Mouse (Mus musculus): Measurements from ENCODE around the gene Ciart.
A peak's percentile ranks its signal among the peaks of the same experiment; 100 is the strongest.
"Not testable (repeated sequence)": the region's sequence is repeated elsewhere in the genome, so short reads cannot be mapped to it uniquely, and the experiment has no call there.

Ciart gene

DNA sequence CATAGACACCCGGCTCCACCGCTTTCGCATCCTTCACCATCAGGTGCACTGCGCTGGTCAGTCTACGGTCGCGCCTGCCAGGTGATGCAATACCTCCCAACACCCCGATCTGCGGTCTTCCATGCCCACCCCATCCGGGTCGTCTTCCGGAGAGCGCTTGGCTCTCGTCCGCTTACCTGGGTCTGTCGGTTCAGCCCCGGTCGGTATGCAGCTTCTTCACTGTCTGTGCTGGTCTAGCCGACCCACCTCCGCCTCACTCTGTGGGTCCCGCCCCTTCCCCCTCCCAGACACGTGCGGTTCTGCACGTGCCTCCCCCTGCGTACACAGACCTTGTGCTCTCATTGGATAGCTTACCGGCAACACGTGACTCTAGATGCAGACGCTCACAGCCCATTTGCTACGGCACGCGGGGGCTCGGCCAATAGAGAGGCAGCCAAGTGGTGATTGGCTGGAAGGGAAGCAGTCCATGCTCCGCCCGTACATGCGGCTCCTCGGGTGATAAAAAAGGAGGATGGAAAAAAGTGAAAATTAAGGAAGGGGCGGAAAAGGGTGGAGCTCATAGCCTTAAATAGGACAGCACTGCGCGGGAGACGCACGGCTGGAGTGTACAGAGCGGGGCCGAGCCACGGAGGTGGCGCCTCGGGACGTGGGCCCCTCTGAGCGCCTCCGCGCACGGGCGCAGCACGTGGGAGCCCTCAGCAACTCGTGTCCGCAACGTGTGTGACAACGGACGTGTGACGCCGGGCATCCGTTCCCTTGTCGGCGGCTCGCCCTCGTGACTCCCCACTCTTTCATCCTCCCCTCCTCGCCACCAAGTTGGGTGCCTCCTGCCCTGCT lies at the start of gene Ciart:
Gene Ciart (minus strand): TSS at position 273 of the 837 bp plus-strand sequence.
- DNase-seq (ENCODE audit: low read depth) = peak; percentile 100

DNA sequence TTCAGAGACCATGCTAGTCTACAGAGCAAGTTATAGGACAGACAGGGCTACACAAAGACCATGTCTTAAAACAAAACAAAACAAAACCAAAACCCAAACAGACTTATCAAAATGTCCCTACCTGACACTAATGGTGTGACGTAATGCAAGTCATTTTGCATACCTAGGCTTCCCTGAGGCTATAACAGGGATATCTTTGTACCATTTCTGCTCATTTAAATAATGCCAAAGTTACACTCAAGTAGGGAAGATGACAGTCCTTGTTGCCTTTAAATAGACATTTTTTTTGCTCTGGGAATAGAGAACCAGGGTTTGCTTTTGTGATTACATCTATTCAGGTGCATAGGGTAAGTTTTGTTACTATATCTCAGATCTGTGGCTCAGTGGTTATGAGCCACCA lies 49.4 kb upstream of the Ciart start:
- DNase-seq (ENCODE audit: low read depth) = no peak

DNA sequence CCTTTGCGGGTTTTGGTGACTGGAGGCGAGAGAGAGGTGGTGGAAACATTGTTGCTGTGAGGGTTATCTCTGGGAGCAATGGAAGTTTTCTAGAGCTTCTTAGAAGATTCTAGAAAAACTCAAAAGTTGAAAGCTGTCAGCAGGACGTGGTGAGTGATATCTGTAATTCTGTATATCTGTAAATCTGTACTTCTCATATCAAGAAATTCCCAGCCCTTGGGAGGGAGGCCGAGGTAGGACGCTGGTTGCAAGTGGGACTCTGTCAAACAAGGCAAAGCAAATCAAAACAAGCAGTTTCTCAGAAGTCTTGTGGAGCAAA lies 48.4 kb upstream of the Ciart start:
- DNase-seq (ENCODE audit: low read depth) = no peak

DNA sequence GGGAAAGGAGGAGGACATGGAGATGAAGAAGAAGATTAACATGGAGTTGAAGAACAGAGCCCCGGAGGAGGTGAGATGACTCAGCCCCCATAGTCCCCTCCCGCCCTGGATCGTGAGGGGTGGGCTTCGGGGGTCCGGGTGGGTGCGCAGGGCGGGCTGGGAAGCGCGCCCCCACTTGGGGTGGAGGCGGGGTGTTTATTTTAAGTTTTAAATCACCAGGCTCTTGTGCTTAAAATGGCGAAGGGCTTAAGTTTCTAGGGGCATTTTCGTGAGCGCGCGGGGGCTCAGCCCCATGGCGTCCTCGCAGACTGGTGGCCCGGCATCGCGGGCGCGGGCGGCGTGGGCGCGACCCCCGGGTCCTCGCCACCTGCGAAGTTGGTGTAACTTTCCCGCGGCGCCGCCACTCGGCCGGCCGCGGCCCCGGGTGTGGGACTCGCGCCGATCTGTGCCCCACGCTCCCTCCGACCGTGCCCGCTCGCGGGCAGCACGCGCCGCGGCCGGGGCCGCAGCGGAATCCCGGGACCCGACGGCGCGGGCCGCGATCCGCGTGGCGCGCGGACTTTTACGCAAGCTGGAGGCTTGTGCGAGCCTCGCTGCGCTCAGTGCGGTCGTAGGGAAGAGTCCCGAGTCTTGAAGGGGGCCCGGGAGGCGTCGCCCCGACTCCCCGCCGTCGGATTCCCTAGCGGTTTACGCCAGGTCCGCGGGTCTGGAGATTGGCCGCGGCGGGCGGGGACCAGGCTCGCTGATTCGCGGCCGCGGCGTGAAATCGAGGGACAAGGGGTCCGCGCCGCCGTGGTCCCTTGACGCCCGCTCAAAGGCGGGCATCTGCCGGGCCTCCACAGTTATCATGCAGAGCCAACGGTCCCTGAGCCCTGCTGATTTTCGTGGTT lies 47.8 kb upstream of the Ciart start:
- no peak for DNase-seq (ENCODE audit: low read depth)

DNA sequence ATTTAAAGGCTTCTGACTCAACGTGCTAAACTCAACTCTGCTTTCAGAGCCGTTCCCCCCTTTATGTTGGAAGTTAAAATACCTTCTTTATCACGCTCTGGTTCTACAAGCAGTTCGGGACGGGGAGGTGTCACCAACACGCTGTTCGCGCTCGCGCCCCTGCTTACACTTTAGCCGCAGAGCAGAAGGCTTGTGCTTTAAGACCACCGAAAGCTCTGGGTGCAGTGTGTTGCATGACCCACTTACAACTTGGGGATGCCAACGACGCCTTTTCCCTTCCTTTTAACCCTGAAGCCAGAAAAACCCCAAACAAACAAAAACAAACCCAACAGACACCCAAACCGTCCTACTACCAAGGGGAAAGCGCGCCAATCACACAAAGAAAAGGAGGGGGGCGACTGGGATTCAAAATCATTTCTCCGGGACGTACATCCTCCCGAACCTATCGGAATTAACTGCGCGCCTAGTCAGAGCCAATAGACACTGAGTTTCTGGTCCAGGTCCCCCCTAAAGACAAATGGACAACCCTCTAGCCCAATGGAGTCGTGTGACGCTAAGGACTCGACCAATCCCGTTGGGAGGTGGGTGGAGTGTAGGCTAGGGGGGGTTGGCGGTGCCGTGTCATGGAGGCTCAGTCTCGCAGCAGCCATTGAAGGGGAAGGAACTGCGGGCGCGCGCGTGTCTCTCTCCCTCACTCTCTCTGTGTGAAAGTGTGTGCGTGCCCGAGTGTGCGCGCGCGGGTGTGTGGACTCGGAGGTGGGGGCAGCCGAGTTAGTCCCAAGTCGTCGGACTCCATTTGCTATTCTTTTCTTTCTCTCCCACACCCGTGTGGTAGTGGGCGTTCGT lies 46.8 kb upstream of the Ciart start, which contains the start of gene Anp32e:
Gene Anp32e (plus strand): TSS at position 589 of the 846 bp plus-strand sequence.
- peak; percentile 100 for DNase-seq (ENCODE audit: low read depth)

DNA sequence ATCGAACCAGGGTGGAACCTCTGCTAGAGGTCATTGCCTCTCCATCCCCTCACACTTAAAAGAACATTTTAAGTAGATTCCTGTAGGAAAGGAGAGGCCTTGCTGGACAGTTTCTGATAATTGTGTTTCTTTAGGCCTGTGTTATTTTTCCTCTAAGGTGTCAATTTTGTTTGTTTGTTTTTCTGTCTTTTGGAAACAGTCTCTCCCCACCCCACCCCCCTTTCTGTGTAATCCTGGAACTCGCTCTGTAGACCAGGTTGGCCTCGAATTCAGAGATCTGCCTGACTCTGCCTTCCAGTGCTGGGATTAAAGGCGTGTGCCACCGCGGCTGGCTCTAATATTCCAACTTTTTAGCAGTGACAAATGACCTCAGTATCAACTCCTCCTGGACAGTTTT lies 46.2 kb upstream of the Ciart start:
- no peak for DNase-seq (ENCODE audit: low read depth)

DNA sequence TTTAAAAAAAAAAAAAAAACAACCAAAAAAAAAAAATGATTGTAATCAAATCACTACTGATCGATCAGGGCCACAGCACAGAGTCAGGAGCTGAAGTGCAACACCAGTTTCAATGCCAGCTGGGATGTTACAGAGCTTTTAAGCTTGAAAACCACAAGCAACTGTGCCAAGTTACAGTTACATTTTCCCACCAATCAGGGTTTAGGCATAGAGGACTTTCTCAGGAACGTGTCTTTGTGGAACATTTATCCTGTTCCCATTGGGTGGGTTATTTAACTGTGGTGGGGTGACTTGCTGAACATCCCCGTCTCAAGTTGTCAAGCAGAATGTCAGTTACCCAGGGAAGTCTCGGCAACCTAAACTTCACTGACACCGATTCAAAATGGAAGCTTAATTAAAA lies 43.0 kb upstream of the Ciart start:
- DNase-seq (ENCODE audit: low read depth) = peak; percentile 87

DNA sequence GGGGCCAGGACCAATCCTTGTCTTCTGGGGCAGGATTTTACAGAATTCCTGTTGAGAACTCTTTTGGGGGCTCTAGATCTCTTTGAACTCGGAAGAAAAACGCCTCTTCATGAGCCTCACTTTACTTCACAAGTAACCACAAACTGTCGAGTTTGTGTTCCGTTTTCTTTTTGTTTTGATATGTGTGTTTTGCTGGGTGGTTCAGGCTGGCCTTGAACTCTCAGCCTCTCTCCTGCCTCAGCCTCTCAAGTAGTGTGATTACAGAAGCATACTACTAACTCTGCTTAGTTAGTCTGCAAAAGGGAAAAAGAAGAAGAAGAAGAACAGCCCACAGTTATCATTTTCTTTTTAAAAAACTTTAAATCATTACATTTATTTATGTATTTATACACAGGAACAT lies 42.1 kb upstream of the Ciart start:
- DNase-seq (ENCODE audit: low read depth) = peak; percentile 47

DNA sequence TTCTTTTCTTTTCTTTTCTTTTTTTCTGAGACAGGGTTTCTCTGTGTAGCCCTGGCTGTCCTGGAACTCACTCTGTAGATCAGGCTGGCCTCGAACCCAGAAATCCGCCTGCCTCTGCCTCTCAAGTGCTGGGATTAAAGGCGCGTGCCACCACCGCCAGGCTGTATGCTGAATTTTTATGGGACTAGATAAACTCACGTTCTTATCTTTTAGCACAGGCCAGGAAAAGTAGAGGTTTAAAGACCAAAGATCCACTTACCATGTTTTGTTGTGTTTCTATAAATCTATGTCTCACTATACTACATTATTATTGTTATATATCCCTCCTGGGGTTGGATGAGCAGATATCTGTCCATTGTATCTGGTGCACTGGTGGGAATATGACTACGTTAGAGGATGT lies 41.4 kb upstream of the Ciart start:
- DNase-seq (ENCODE audit: low read depth) = not testable (repeated sequence)

DNA sequence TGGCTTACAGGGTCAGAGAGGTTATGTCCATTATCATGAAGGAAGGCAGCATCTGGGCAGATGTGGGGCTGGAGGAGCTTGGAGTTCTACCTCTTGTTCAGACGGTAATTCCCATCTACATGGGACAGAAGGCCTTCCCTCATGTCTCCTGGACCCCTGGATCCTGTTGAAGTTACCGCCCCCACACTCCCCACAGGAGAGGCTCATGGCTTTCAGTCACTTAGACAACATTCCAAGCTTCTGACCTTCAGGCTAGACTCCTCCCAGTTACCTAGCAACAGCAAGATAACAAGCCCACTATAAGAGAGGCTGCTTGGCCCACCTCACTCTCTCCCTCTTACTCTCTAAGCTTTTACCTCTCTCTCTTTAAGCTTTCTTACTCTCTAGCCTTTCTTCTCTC lies 38.5 kb upstream of the Ciart start:
- not testable (repeated sequence) for DNase-seq (ENCODE audit: low read depth)

DNA sequence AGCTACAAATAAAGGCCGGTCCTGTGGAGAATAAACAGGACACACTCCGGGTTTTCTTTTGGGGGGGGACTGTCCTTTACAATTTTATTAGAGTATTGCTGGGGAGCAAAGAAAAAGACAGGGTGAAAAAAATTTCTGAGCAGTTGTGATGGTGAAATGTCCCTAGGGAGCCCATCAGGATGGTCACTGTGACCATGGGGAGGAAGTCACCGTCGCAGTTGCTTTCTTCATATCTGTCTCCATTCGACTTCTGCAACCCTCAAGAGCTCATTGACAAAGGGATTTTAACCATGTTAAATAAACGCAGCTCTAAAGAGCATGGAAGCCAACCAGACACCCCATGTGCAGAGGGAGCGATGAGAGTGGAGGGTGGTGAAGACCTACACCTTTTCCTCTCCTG lies 34.7 kb upstream of the Ciart start:
- DNase-seq (ENCODE audit: low read depth) = no peak

DNA sequence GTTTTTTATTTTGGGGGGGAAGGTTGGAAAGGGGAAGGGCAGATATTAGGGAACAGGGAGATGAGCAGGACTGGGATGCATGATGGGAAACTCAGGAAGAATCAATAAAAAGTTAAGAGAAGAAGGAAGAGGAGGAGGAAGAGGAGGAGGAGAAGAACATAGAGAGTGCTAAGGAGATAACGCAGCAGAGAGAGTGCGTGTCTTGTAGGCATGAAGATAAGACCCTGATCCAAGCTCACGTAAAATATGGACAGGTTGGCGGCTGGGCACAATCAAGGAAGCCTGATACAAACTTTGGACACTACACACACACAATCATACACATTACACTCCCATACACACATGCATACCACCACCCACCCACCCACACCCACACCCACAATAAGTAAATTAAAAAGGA lies 32.7 kb upstream of the Ciart start:
- no peak for DNase-seq (ENCODE audit: low read depth)

DNA sequence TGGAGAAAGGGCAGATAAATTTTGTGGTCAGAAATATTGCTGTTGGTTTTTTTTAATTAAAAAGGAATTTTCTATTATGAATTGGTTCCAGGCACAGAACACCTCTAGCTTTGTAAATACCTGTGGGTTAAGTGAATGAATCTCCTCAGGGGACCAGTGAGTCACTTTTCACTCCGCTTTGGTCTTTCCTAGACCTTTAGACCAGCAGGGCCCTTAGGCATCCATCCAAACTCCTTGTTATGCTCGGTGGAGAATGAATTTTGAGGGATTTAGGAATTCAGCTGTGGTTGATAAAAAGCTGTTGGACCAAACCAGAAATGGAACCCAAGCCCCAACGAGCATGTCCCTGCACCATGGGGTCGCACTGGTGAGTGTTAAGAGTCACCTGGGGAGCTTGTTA lies 25.6 kb upstream of the Ciart start:
- DNase-seq (ENCODE audit: low read depth) = no peak

DNA sequence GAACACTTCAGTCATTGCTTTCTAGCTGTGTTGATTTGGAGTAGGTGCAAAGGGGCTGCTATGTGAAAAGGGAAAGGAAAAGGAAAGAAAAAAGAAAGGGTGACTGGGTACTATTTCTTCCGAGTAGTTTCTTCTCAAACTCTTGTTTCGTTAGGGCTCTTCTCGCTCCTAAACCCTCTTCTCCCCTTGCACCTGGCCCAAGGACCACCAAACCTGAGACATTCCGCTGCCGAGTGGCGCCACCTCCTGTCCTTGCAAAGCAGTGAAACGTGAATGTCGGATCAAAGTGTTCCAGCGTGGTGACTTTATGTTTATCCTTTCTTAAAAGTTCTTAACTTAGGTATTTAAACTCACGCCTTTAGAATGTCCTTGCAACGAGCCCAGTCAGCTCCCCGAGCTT lies 24.8 kb upstream of the Ciart start:
- peak; percentile 65 for DNase-seq (ENCODE audit: low read depth)

DNA sequence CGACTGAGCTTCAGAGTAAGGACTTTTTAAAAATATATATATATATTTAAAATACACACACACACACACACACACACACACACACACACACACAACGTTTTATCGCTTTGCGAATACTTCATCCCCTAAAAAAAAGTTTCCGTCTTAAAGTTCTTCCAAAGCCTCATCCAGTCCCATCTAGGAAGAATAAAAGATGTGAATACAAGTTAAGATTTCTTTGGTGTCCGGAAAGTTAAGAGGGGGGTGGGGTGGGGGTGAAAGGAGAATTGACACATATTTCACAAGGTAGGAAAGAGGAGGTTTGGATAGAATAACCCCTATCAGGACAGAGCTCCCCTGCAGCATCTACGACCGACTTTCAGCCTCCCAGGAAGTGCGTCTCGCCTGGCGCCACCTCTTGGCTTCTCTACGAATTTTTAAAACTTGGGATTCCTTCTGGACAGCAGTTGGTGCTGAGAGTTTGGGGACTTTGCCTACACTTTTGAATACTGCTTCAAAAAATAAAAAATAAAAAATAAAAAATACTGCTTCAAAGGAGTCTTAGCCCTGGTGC lies 24.0 kb upstream of the Ciart start:
- peak; percentile 55 for DNase-seq (ENCODE audit: low read depth)

DNA sequence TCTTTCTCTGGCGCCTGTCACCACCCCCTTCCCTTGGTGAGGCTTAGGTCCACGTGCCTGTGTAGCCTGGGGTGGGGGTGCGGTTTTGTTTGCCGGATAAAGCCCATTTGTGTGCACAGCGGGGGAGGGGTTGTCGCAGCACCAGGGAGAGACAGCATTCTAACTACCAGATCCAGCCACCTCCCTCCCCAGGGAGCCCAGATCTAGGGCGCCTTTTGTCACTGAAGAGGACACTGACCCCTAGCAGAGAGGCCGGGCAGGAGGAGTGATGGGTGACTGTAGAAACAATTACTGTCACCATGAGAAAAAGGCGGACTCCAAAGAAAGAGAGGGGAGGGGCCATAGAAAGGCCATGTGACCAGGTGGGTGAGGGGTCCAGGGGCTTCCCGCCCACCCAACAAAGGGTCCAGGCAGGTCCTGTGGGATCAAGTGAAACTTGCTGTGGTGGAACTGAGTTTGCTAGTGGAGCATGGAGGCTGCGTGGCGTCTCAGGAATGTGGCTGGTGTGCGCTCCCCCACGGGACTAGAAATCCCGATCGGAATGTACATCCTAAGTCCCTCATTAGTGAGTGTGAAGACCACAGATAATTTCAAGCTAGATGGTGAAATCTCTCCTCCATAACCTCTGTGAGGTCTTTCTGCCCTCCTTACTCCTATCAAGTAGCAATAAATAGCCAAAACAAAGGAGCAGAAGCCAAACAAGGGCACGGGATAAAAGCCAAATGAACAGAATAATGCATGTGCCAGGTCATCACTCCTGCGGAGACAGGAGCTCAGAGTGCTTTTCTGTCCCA lies 23.3 kb upstream of the Ciart start:
- DNase-seq (ENCODE audit: low read depth) = no peak

DNA sequence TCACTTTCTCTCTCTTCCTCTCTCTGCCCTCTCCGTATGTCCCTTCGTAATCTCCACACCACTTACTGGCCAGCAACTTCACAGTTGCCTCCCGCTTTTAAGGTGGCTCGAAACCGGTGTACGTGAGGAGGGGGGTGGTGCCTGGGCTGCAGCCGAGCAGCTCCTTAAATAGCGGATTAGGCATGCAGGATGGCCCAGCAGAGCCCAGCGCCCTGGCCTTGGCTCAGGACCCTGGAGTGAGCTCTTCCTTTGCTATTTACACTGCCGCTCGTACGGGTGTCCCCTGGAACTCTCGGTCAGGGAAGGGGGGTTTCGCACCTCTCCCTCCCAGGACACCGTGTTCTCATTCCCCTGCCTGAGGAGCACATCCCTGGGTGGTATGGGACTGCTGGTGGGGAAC lies 22.5 kb upstream of the Ciart start, which contains the start of gene Car14:
Gene Car14 (minus strand): TSS at position 124 of the 400 bp plus-strand sequence.
- no peak for DNase-seq (ENCODE audit: low read depth)

DNA sequence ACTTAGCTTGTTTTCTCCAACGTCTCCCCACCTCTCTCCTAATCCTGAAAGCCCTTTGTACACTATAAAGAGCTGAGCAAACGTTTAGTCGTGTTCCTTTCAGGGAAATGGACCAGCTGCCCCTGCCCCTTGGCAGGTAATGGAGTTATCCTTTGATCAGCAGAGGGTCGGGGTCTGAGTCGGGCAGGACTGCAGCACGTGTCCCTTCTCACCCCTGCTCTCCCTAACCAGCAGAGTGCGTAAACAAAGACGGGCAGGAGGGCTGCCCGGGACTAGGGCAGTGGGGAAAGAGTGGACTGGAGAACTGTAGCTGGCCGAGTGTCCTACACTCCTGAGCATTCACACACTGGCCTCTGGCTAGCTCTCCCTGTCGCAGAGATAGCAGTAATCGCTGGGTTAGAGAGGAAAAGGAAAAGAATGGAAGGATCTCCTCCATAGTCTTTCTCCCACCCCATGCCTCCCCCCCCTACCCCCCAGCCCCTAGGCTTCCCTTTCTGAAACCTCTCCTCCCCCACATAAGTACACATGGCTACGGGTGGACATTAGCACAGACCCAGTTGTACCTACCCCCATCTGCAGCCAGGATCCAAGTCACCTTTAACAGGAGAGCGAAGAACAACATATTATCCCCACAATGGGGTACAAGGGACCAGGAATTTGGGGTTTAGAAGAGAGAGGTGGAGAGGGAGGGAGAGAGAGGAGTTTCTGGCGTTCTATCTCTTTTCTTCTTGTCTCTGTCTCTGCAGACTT lies 21.9 kb upstream of the Ciart start:
- DNase-seq (ENCODE audit: low read depth) = no peak

DNA sequence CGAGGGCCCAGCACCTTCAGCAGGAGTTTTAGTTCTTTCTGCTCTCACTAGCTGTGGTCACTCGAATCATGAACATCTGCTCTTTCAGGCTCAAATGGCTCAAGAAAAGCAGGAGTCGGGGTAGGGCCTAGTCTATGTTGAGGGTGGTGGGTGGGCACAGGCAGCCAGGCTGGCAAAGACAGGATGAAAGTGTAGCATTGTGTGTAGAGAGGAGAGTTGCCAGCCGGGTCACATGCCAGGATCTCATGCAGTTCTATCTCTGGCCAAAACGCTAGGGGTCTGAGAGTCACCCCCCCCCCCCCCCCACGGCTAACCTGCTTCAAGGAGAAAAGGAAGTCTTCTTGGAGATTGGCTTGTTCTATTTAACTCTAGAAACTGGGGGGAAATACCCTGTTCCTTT lies 20.6 kb upstream of the Ciart start:
- DNase-seq (ENCODE audit: low read depth) = no peak

DNA sequence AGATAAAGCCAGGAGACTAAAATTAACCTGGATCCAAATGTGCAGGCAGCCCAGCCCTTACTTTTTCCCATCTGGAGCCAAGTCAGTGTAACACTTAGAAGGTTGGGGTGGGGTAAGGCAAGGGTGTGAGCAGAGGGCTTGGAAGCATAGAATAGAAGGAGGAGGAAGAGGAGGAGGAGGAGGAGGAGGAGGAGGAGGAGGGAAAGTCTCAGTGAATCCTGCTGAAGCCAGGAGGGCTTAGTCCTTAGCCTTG lies 20.2 kb upstream of the Ciart start:
- DNase-seq (ENCODE audit: low read depth) = no peak
